Mouse (Mus musculus) megakaryocyte-erythroid progenitor cell, adult 5-6 weeks (primary cell): ENCODE results near the gene Cisd3. TPM values are rescaled to one million over a fixed set of nuclear protein-coding genes. Genes with fewer than 3 reads are reported as not detected.

ENCODE experiments used
- ATAC-seq: replicated peaks from 2 replicates; pipeline ENCODE4 v1.8.0; 2016; ENCODE audit warnings: mild to moderate bottlenecking, inconsistent platforms; ENCODE audit not compliant: severe bottlenecking, poor library complexity, low FRiP score, low TSS enrichment
- total RNA-seq, 2 experiments: library from RNA; stranded (forward) in 1 of 2; stranded (reverse) in 1 of 2; fragments of 200-1000, 215-1000 nt in 1 of 2; fragments of >200 nt in 1 of 2; fragmentation: Nextera tagmentation in 1 of 2; gene quantifications; 2 replicates each; pipeline ENCODE4 v1.2.3; 2014 to 2017

The Cisd3 gene
- total RNA-seq, 2 experiments from 2014 or later: 15.9 TPM; not detected in 1

DNA sequence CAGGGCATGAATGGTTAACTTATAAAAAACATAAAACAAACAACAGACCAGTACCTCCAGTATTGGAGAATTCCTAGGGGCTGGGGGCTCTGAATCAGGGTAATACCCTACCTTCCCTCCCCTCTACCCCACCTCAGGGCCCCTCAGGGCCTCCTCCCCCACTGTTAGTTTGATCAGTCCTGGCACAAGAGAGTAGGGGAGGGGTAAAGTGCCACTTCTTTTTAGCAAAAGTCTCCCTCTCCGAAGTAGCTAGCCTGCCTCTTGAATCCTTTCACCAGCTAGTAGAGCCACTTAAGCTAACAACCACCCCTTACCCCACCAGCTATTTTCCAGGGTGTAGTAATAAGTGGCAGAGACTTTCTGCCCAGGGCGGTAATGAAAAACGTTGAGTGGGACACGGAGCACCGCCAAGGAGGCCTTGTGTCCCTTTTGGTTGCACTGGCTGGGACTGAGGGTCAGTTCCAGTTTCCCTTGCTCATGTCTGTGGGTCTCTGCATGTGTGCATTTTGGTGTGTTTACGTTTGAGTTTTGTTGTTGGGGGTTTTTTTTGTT, 3.0 kb upstream of the Cisd3 start:
- ATAC-seq: no peak

DNA sequence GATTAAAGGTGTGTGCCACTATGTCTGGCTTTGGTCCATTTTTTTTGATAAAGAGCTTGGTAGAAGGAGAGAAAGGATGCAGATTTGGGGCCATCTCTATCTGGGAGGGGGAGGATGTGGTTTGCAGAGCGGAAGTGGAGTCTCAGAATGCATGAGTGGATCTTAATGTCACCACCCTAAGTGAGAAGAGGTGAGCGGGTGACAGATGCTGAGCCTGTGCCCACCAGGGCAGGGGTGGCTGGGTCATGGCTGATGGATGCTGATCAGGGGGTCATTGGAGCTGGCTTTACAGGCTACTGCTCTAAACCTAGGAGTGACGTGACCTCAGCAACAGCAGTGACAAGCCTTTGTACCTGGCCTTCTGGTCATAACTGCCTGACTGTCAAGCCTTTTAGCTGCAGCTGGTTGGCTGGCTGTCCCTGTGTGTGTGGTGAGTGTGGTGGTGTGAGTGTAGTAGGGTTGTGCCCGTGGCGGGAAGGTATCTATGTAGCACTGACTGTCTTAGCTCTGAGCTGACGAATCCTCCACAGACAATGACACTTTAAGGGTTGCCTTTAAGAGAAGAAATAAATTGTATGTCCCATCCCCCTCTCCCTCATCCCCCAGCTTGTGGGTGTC, 1.5 kb upstream of the Cisd3 start:
- no peak for ATAC-seq

DNA sequence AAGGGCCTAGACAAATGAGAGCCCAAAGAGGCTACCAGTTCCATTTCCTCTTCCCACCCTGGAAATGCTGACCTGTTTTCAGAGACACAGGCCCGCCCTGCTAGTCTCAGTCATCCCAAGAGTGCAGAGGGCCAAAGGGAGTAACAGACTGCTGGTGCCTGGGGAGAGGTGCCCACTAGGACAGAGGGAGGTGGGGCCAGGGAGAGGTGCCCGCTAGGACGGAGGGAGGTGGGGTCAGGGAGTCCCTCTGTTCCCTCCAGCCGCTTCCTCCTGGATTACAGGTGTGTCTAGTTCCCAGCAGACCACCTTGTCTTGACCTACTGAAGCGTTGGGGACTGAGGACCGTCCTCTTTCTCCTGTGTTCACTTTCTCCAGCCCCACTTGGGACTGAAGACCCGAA, 860 bp upstream of the Cisd3 start:
- no peak for ATAC-seq

DNA sequence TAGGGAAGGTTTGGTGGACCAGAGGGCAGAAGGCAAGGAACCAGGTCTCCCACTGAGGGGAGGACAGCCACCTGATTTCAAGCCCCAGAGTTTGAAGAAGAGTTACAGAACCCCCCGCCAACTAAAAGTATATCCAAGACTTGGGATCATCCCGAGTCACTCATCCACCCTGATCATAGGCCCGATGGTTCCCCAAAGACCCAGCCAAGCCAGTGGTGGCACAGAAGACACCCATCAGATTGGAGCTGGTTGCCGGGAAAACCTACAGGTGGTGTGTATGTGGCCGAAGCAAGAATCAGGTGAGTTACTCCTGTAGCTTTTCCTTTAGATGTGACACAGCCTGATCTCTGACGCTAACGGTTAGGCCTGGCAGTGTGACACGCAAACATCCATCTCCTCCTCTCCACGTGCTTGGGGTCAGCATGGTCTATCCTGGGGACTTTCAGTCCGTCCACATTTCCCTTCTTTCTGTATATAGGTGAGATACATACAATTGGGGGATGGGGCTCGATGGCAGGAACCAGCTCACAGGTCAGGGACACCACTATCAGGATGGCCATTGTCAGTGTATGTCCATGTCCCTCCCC, 789 bp downstream of the Cisd3 start:
- no peak for ATAC-seq

DNA sequence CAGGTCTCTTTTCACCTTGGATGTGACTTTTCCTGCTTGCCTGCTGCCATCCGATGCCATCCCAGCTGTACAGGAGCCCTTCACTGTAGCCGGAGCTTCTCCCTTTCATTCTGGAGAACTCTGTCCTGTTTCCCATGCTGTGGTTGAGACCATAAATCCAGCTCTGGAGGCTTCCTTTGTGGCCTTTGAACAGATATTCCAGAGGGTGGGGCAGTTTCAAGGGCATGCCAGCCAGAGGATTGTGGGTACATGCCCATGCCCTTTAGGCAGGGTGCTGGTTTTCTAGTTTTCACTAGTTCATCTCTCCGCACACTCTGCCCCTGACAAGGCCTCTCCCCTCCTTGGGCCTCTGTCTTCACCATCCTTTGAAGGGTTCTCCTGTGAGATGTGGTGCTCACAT, 1.4 kb downstream of the Cisd3 start:
- no peak for ATAC-seq

DNA sequence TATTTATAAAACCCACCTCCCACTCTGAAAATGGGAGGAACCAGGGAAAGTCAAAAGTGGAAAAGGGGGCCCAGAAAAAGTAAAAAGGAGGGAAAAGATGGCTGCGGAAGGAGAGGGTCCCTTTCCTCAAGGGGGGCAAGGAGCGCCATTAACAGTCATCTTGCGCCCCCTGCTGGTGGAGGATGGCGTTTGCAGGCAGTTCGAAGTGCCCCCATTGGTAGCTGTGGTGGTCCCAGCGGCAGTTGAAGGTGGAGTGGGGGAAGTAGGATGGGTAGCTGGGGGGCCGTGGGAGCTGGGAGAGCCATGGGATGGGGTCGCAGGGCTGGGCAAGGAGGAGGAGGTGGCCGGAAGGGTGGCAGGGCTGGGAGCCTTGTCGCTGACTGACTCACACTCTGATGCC, 4.2 kb downstream of the Cisd3 start:
- ATAC-seq: no peak

DNA sequence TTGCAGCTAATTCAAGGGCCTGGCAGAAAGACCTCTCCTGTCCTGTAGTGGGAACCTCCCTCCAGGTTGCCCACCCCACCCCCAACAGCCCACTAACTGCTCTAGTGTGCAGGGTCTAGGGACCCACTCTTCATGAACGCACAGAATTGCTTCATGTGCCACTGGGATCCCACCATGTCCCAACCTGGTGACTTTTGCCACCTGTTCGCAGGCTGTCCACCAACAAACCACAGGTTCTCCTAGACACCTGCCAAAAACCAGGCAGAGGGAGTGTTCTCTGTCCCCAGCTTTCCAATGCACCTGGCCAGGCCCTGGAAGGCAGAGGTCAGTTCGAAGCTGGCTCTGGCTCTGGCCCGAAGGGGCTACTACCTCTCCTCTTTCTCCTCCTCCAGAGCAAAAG, 8.8 kb downstream of the Cisd3 start:
- ATAC-seq: no peak

DNA sequence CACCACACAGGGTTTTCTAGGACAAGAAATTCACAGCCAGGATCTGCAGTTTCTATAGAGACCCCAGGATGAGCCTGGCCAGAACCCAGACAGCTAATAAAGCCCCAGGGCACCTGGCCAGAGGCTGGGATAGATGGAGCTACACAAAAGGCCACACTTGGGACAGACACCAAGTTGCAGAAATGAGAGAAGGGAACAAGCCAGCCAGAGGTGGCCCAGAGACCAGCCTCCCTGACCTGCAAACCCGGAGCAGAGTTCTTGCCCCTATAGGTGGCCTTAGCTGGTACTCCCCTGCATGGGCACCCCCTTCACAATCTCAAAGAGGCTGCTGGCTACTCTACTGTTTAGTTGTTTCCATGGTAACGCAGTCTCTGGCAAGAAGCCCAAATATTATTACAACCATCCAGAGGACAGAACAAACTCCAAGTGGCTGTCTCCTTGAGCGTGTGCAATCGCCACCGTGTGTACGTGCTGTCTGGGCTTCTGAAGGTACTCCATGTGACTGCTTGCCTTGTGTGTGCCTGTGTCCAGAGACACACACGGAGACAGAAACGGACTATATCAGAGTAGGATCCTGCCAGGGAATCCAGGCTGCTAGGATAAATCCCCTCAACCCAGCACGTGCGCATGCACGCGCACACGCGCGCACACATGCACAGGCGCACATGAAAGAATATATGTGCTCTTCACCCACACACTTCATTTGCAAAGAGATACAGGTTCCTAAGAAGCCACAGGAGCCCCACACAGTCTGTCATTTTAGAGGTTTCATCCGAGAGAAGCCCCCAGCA, 9.5 kb downstream of the Cisd3 start:
- ATAC-seq: no peak

DNA sequence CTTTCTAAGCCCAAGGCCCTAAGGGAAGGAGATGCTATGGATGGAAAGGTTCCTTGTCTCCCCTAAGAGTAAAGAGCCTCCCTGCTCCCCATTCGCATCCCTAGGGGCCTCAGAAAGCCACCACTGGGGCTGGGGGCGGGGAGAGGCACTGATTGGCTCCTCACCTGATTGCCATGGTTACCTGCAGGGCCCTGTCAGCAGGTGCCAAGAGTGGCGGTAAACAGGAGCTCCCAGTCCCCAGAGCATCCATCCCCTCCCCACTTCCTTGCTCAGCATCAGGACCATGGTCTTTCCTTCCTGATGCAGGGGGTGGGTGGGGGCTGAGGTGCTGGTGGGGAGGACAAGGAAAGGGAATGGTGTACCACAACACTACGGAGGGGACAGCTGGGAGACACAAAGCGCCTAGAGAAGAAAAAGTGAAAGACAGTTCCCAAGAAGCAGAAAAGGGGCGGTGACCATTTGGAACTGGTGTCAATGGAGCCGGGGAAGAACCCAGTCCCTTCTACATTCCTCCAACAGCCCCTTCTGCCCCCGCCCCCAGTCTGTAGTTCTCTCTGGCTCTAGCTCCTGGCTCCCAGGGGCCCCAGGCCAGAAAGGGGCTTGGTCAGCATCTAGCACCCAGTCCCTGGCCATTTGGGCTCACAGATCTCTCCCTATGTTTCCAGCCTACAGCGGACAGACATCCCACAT, 10.2 kb downstream of the Cisd3 start:
- no peak for ATAC-seq

DNA sequence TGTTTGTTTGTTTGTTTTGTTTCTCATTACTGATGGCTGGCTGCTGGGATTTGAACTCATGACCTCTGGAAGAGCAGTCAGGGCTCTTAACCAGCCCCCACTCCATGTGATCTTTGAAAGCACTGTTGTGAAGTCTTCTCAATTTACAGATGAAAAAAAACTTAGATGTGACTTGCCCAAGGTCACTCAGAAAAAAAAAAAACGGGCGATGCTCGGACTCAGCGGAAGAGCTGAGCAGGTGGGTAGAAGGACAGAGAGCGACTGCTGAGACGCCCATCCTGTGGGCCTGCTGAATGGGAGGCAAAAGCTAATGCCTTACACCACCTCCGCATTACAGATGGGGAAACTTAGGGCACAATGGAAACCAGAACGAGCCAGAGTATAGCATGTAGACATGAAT, 11.0 kb downstream of the Cisd3 start:
- no peak for ATAC-seq

DNA sequence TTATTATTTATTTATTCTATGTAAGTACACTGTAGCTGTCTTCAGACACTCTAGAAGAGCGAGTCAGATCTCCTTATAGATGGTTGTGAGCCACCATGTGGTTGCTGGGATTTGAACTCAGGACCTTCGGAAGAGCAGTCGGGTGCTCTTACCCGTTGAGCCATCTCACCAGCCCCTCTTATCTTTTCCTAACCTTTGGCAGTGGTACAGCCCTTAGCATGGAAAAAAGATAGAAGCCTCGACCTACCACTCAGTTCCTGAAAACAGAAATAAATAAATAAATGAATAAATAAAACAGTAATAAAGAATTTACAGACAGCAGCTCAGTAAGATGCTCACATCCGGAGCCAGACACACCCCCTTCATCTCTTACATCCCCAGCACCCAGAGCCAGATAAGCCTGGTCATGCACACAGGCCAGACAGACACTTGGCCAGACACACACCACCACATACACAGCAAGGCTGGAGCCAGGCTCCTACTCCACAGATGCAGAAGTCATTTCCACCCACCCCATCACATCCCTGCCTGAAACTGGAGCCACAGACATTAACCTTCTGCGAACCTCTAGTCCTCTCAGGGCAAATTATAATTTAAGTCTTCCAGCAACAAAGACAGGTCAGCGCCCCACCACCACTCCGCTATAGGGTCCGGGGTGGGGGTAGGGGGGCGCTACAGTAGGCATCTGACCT, 11.7 kb downstream of the Cisd3 start:
- no peak for ATAC-seq

DNA sequence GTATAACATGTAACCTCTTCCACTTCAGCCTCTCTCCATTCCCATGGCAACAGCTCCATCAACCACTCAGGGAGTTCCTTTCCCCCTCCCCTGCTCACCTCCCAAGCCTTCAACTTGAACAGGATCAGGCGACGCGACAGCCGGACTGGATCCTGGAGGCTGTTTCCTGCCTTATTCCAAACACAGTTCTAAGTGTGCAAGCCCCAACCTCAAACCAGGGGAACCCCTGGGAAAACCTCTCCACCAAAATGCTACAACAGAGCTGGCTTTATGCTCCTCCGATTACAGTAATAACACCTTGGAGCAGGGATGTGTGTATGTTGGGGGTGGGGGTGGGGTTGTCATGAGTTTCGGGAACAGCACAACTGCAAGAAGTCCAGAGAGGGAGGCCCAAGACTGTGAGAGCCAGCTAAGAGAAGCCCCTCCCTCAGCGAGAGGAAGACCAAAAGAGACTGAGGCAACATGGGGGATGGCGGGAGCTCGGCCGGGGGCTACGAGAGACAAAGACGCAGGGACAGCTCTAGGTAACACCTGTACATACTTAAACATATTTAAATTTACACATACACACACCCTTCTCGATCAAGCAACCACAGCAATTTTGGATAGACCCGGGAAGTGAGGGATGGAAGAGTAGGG, 12.4 kb downstream of the Cisd3 start:
- ATAC-seq: no peak

DNA sequence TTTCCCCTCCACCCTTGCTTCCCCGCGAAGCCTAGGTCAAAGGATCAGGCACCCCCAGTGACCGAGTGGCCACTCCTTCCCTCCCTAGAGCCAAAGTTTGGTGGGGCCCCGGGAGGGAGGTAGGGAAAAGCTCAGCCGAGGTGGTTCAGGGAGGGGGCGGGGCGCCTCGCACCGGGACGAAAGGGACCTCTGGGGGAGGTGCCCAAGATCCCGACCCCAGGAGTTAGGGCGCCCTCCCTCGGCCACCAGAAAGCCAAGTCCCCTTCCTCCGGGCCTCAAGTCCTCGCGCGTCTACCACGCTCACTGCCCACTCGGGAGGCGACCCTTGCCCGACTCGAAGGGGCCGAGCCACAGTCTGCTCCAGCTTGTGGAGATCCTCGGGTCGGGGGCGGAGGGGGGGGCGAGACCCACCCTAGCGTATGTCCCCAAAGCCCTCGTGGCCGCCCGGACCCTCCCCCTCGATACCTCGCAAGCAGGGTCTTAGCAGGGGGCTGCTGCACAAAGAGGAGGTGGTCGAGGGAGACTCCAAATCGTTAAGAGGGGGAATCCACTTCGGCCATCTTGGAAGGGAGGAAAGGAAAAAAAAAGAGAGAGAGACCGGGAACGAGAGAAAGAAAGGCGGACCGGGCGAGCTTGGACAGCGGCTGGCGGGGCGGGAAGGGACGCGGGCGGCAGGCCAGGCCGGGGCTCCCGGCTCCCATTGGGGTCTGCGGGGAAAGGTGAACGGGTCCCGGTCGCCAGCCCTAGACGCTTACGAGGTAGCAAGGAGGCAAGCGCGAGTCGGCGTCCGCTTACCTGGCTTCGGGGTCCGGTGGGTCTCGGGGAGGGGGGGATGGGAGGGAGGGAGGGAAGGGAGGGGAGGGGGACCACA, 13.3 kb downstream of the Cisd3 start:
- no peak for ATAC-seq

DNA sequence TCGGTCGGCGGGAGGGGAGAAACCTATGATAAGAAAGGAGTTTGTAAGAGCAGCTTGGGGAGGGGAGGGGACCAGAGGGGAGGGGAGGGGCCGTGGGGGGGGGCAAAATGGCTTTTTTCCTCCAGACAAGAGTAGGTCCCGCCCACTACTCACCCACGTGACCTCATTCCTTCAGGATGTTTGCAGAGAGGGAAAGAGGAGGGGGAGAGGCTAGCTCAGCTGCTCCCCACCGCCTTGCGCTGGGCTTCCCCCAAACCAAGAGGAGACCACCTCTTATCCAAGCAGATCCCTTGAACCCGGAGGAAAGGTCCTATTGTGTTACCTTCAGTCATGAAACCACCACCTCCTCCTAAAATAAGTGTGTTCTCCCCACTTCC, 14.0 kb downstream of the Cisd3 start:
- no peak for ATAC-seq

DNA sequence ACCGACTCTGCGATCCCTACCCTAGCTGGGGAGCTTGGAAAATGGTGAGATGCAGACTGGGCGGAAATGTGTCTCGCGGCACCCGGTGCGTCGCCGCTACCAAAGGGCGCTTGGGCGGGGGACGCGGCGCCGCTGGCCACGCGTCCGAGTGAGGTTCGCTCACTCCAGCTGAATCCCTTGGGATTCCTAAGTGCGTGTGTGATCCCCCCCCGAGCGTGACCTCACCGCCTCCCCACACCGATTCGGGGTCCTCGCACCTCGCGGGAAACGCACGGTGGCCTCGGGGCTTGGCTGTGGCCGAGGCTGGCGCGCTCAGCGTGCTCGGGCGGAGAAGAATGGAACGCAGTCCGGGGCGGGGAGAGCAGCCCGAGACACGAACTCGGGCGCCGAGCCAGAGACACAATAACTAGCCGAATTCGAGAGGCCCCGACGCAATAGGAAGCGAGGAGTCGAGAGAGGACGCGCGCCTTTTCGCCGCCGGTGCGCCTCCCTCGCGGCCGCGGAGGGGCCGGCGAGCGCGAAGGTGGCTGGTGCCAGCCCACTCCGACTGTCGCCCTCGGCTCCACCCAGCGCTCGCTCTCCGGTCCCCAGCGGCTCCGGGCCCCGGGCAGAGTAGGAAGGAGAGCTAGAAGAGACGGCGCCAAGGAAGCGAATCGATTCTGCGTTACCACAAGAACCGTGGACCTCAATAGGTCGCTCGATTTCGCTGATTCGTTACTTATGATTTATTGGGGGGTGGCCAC, 14.5 kb downstream of the Cisd3 start, which contains the start of gene Pcgf2:
TSS of gene Pcgf2 (minus strand) at position 495 of the 743 bp plus-strand sequence.
- ATAC-seq: no peak

DNA sequence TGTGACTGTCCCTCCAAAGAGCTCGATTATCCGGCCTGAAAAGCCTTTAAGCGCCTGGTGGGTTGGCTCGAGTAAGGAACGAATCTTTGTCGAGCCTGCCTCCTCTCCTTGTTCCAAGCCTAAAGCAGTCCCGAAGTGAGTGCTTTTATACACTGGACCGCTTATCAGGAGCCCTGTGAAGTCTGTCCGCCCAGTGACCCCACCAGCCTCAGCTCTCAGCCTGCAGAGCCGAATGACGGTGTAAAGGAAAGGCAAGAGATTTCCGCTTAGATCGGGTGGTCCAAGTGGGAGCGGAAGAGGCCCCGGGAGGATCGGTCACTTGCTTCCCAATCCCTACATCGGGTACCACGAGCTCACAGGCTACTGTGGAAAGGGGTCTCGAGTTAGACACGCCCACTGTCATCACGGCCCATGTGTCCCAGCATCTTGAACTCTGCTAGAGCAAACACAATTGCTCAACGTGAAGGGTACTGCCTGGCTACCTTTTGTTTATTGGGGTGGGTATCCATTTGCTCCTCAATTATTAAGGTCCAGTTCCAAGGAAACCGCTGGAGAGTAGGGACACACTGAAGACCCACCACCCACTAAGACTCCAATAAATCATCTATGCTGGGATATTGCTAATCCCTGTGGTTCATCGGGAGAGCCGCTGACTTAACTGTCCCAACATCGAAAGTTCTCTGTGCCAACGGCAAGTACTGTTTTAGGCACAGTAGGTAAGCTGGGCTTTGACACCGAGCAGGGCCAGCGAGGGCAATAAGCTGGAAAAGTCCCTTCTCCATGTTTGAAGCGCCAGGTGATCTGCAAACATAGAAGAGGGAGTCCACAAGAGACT, 15.3 kb downstream of the Cisd3 start:
- no peak for ATAC-seq
